Mouse (Mus musculus) forebrain, embryonic 14.5 days (tissue): ENCODE measurements around the gene Olfr1212. TPM values are rescaled to one million over a fixed set of nuclear protein-coding genes. Genes with fewer than 3 reads are reported as not detected.

Experiments
- ATAC-seq: fragments of 200-750 bp; cut with Nextera tagmentation; 2 replicates; pipeline ENCODE4 v1.8.0; 2017; ENCODE audit warnings: mild to moderate bottlenecking, moderate library complexity
- DNase-seq: peaks from one replicate; pipeline ENCODE4 v3.0.0-alpha.2; 2015; ENCODE audit warnings: low spot score
- H3K27ac ChIP-seq: fragments of 300-500 bp; sonication (generic); 2 replicates; pipeline ENCODE4 v1.5.1; 2014; ENCODE audit warnings: low read depth, mild to moderate bottlenecking, control low read depth, low read length, moderate library complexity
- H3K27me3 ChIP-seq: fragments of 300-500 bp; sonication (generic); replicated peaks from 2 replicates; pipeline ENCODE4 v1.6.1; 2014; ENCODE audit warnings: low read length, control low read depth, mixed read lengths; ENCODE audit not compliant: control insufficient read depth, insufficient read depth
- H3K36me3 ChIP-seq: fragments of 300-500 bp; sonication (generic); 2 replicates; pipeline ENCODE4 v1.6.1; 2014; ENCODE audit warnings: low read length, control low read depth; ENCODE audit not compliant: control insufficient read depth, insufficient read depth
- H3K4me1 ChIP-seq: fragments of 300-500 bp; sonication (generic); 2 replicates; pipeline ENCODE4 v1.6.1; 2014; ENCODE audit warnings: antibody characterized with exemption, low read length, control low read depth; ENCODE audit not compliant: control insufficient read depth, insufficient read depth
- H3K4me2 ChIP-seq: fragments of 300-500 bp; sonication (generic); 2 replicates; pipeline ENCODE4 v1.6.1; 2014; ENCODE audit warnings: mild to moderate bottlenecking, control low read depth, low read length
- H3K4me3 ChIP-seq: fragments of 300-500 bp; sonication (generic); 2 replicates; pipeline ENCODE4 v1.5.1; 2014; ENCODE audit warnings: low read depth, low read length, control low read depth
- H3K9ac ChIP-seq: fragments of 300-500 bp; sonication (generic); 2 replicates; pipeline ENCODE4 v1.6.1; 2014; ENCODE audit warnings: mild to moderate bottlenecking, low read length, control low read depth, moderate library complexity
- H3K9me3 ChIP-seq: fragments of 300-500 bp; sonication (generic); replicated peaks from 2 replicates; pipeline ENCODE4 v1.6.1; 2016; ENCODE audit warnings: low read length, control low read depth, mixed read lengths; ENCODE audit not compliant: control insufficient read depth
- WGBS: fragments of 180-500 bp; shearing (Covaris S2); extraction: QIAGEN DNeasy Blood & Tissue Kit; methylation state at CpG from one replicate; pipeline ENCODE4 v1.1.7; 2014; 5-methylcytosine and 5-hydroxymethylcytosine counted together
- polyA plus RNA-seq: library from polyadenylated mRNA; unstranded; fragments of >200 nt; fragmentation: Nextera tagmentation; extraction: Ambion mirVana; gene quantifications from 2 replicates; pipeline ENCODE4 v1.2.1, GENCODE M21; 2014

Gene Olfr1212
- polyA plus RNA-seq, result not detected in 2 replicates

DNA sequence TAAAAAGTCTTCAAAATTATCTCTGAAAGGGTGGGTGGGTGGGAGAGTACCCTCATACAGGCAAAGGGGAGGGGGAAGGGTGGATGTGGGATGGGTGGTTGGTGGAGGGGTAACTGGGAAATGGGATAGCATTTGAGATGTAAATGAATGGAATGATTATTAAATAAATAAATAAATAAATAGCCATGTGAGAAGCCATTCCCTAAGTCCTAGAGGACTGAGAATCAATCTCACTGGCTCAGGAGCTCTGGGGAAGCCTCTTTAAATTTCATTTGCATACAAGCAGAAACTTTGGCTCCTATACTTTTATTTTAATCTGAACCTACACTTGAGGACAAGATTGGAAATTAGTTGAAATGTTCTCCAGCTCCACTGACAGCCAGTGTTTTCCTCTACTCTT lies at the start of gene Olfr1212:
Gene Olfr1212, plus strand, starts transcription at position 301 of the 400 bp plus-strand sequence.
- H3K4me1 ChIP-seq, result no peaks in the 10 kb centered on the region
- H3K4me2 ChIP-seq, result no peak within 1 kb of the TSS
- H3K9ac ChIP-seq, result no peak within 1 kb of the TSS
- no peaks in the 10 kb centered on the region for H3K9me3 ChIP-seq
- H3K27me3 ChIP-seq, result no peaks in the 10 kb centered on the region
- ATAC-seq (no peak), DNase-seq (no peak)
- no peak within 1 kb of the TSS for H3K27ac ChIP-seq
- H3K36me3 ChIP-seq, result no peaks in the 10 kb centered on the region
- no peak within 1 kb of the TSS for H3K4me3 ChIP-seq

DNA sequence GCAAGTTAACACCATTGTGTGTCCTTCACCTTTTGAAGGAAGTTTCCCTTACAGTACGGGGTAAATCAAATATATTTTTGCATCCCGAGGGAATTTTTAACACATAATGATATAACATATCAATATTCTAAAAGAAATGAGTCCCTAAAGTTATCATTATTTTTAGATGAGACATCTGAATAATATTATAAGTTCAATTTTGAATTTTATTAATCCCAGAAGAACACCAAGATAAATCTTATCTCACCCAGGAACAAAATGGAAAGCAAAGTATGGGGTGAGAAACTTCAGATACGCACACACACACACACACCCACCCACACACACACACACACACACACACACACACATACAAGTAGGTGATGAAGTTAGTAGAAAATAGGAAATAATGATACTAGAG lies 38.7 kb upstream of the Olfr1212 start, which contains the start of gene Olfr1209:
Gene Olfr1209, minus strand, starts transcription at position 101 of the 400 bp plus-strand sequence.
- H3K36me3 ChIP-seq, result no peaks in the 10 kb centered on the region
- no peak within 1 kb of the TSS for H3K27ac ChIP-seq
- DNase-seq (no peak), ATAC-seq (no peak)
- no peak within 1 kb of the TSS for H3K4me3 ChIP-seq
- 95% methylated on average over 3 of the region's 3 CpGs for WGBS
- no peaks in the 10 kb centered on the region for H3K27me3 ChIP-seq
- H3K4me1 ChIP-seq, result no peaks in the 10 kb centered on the region
- no peak within 1 kb of the TSS for H3K4me2 ChIP-seq
- H3K9me3 ChIP-seq, result no peaks in the 10 kb centered on the region
- H3K9ac ChIP-seq, result no peak within 1 kb of the TSS

- Histone ChIP-seq H3K27me3 (no peaks in the 10 kb centered on the region), H3K36me3 (no peaks in the 10 kb centered on the region), H3K9me3 (no peaks in the 10 kb centered on the region), H3K9ac (no peak within 1 kb of the TSS), H3K4me3 (no peak within 1 kb of the TSS), H3K27ac (no peak within 1 kb of the TSS), H3K4me1 (no peaks in the 10 kb centered on the region), H3K4me2 (no peak within 1 kb of the TSS)
- no peak for DNase-seq
- WGBS, result 82% methylated on average over 1 of the region's 1 CpGs
- no peak for ATAC-seq
Measured at GRCm38 (mm10) chr2:88938011-88938410, 15.8 kb upstream of the Olfr1212 start, which contains the start of gene Olfr1211. Olfr1211 (minus strand) TSS chr2:88938111.

GRCm38 (mm10) chr2:88980181-88980580 lies 26.4 kb downstream of the Olfr1212 start, which contains the start of gene Gm13762:
Gm13762 (minus strand) TSS chr2:88980281.
- no peak within 1 kb of the TSS for H3K4me3 ChIP-seq
- no peak within 1 kb of the TSS for H3K9ac ChIP-seq
- DNase-seq, result no peak
- WGBS, result 87% methylated on average over 1 of the region's 1 CpGs
- no peaks in the 10 kb centered on the region for H3K36me3 ChIP-seq
- no peaks in the 10 kb centered on the region for H3K27me3 ChIP-seq
- H3K4me1 ChIP-seq, result no peaks in the 10 kb centered on the region
- ATAC-seq, result no peak
- H3K9me3 ChIP-seq, result no peaks in the 10 kb centered on the region
- no peak within 1 kb of the TSS for H3K4me2 ChIP-seq
- H3K27ac ChIP-seq, result no peak within 1 kb of the TSS

GRCm38 (mm10) chr2:88992553-88992952 lies 38.8 kb downstream of the Olfr1212 start, which contains the start of gene Olfr1214:
Olfr1214 (minus strand) TSS chr2:88992653.
- no peaks in the 10 kb centered on the region for H3K27me3 ChIP-seq
- H3K9ac ChIP-seq, result no peak within 1 kb of the TSS
- 87% methylated on average over 1 of the region's 1 CpGs for WGBS
- no peaks in the 10 kb centered on the region for H3K9me3 ChIP-seq
- DNase-seq (no peak), ATAC-seq (no peak)
- no peak within 1 kb of the TSS for H3K27ac ChIP-seq
- no peaks in the 10 kb centered on the region for H3K36me3 ChIP-seq
- no peak within 1 kb of the TSS for H3K4me3 ChIP-seq
- no peak within 1 kb of the TSS for H3K4me2 ChIP-seq
- no peaks in the 10 kb centered on the region for H3K4me1 ChIP-seq

DNA sequence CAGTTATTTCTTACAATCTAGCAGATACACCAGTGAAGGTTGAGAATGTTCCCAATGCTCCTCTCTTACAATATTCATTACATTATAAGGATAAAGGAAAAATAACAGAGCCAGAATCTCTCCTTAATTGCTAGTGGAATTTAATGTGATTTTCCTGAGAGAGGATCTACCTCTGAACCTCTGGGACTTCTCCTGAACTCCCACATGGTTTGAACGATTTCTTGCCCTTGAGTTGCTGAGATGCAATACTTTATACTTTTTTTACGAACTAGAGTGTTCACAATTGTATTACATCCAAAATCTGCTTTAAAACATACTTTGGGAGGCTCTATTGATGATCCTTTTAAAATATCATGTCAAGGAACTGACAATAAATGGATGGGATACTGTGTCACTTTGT lies 53.1 kb downstream of the Olfr1212 start, which contains the start of gene Olfr1215:
Gene Olfr1215, minus strand, starts transcription at position 101 of the 400 bp plus-strand sequence.
- DNase-seq (no peak), ATAC-seq (no peak)
- 78% methylated on average over 2 of the region's 2 CpGs for WGBS
- Histone ChIP-seq H3K4me2 (no peak within 1 kb of the TSS), H3K4me1 (no peaks in the 10 kb centered on the region), H3K9me3 (no peaks in the 10 kb centered on the region), H3K27me3 (no peaks in the 10 kb centered on the region), H3K27ac (no peak within 1 kb of the TSS), H3K36me3 (no peaks in the 10 kb centered on the region), H3K9ac (no peak within 1 kb of the TSS), H3K4me3 (no peak within 1 kb of the TSS)

Other genes with a start within 250 kb of the Olfr1212 start
- gene Olfr1196, start 249.4 kb upstream of the Olfr1212 start, polyA plus RNA-seq, result not detected in 2 replicates
- not detected in 2 replicates for gene Olfr1197, start 221.6 kb upstream of the Olfr1212 start, polyA plus RNA-seq
- not detected in 2 replicates for gene Olfr1198, start 202.6 kb upstream of the Olfr1212 start, polyA plus RNA-seq
- gene Olfr1199, start 193.5 kb upstream of the Olfr1212 start, polyA plus RNA-seq, result not detected in 2 replicates
- not detected in 2 replicates for gene Olfr1200, start 183.5 kb upstream of the Olfr1212 start, polyA plus RNA-seq
- not detected in 2 replicates for gene Olfr1201, start 160.9 kb upstream of the Olfr1212 start, polyA plus RNA-seq
- not detected in 2 replicates for gene Olfr1202, start 139.5 kb upstream of the Olfr1212 start, polyA plus RNA-seq
- gene Olfr1205, start 124.2 kb upstream of the Olfr1212 start, polyA plus RNA-seq, result not detected in 2 replicates
- not detected in 2 replicates for gene Olfr1204, start 104.7 kb upstream of the Olfr1212 start, polyA plus RNA-seq
- gene Olfr1206, start 90.7 kb upstream of the Olfr1212 start, polyA plus RNA-seq, result not detected in 2 replicates
- not detected in 2 replicates for gene Olfr1208, start 51.7 kb upstream of the Olfr1212 start, polyA plus RNA-seq
- not detected in 2 replicates for gene Olfr1209, start 38.8 kb upstream of the Olfr1212 start, polyA plus RNA-seq
- gene Olfr1211, start 15.9 kb upstream of the Olfr1212 start, polyA plus RNA-seq, result not detected in 2 replicates
- not detected in 2 replicates for gene Gm13762, start 26.3 kb downstream of the Olfr1212 start, polyA plus RNA-seq
- gene Olfr1214, start 38.7 kb downstream of the Olfr1212 start, polyA plus RNA-seq, result not detected in 2 replicates
- gene Olfr1215, start 53.0 kb downstream of the Olfr1212 start, polyA plus RNA-seq, result not detected in 2 replicates
- not detected in 2 replicates for gene Olfr1216, start 64.4 kb downstream of the Olfr1212 start, polyA plus RNA-seq
- gene Olfr1217, start 78.1 kb downstream of the Olfr1212 start, polyA plus RNA-seq, result not detected in 2 replicates
- not detected in 2 replicates for gene Olfr1218, start 107.2 kb downstream of the Olfr1212 start, polyA plus RNA-seq
- gene Olfr1219, start 129.5 kb downstream of the Olfr1212 start, polyA plus RNA-seq, result not detected in 2 replicates
- gene Olfr1220, start 152.9 kb downstream of the Olfr1212 start, polyA plus RNA-seq, result not detected in 2 replicates
- gene Olfr1221, start 163.3 kb downstream of the Olfr1212 start, polyA plus RNA-seq, result not detected in 2 replicates
- not detected in 2 replicates for gene Olfr1222, start 179.1 kb downstream of the Olfr1212 start, polyA plus RNA-seq
- gene Olfr1223, start 197.6 kb downstream of the Olfr1212 start, polyA plus RNA-seq, result not detected in 2 replicates
- not detected in 2 replicates for gene Olfr1224-ps1, start 210.1 kb downstream of the Olfr1212 start, polyA plus RNA-seq
- gene Olfr1225, start 220.7 kb downstream of the Olfr1212 start, polyA plus RNA-seq, result not detected in 2 replicates
- gene Olfr1226, start 246.1 kb downstream of the Olfr1212 start, polyA plus RNA-seq, result not detected in 2 replicates